Mouse (Mus musculus) urinary bladder, postnatal 4 days (tissue): ENCODE measurements around the gene Fam234a.
"Not testable (repeated sequence)": the region's sequence is repeated elsewhere in the genome, so short reads cannot be mapped to it uniquely, and the experiment has no call there.

Source experiments
- DNase-seq, 2 experiments: peaks; one replicate each; pipeline ENCODE4 v3.0.0; 2021 to 2022; ENCODE audit warnings: low spot score in 2 of 2

The Fam234a gene

GRCm38 (mm10) chr17:26234386-26234785 lies 9.7 kb downstream of the Fam234a start:
- DNase-seq, result no peak

- no peak for DNase-seq
Observed at GRCm38 (mm10) chr17:26232863-26233262, 11.2 kb downstream of the Fam234a start.

- no peak for DNase-seq
Observed at GRCm38 (mm10) chr17:26231156-26231555, 12.9 kb downstream of the Fam234a start.

GRCm38 (mm10) chr17:26229776-26230175 lies 14.3 kb downstream of the Fam234a start:
- no peak for DNase-seq

- DNase-seq, result no peak
Observed at GRCm38 (mm10) chr17:26225150-26225549, 18.9 kb downstream of the Fam234a start.

GRCm38 (mm10) chr17:26221508-26221907 lies 22.5 kb downstream of the Fam234a start:
- DNase-seq, result no peak

GRCm38 (mm10) chr17:26212681-26213080 lies 31.4 kb downstream of the Fam234a start:
- no peak for DNase-seq

GRCm38 (mm10) chr17:26212241-26212640 lies 31.8 kb downstream of the Fam234a start:
- no peak for DNase-seq

- no peak for DNase-seq
Observed at GRCm38 (mm10) chr17:26207686-26208085, 36.4 kb downstream of the Fam234a start, which contains the start of gene Arhgdig. Gene Arhgdig (minus strand): TSS chr17:26207786.

- no peak for DNase-seq
Observed at GRCm38 (mm10) chr17:26206392-26206791, 37.6 kb downstream of the Fam234a start.

GRCm38 (mm10) chr17:26204766-26205165 lies 39.3 kb downstream of the Fam234a start:
- no peak for DNase-seq

- no peak for DNase-seq
Observed at GRCm38 (mm10) chr17:26203321-26203811, 40.7 kb downstream of the Fam234a start.

GRCm38 (mm10) chr17:26202737-26203136 lies 41.3 kb downstream of the Fam234a start, which contains the start of gene Rgs11:
Gene Rgs11 (plus strand): TSS chr17:26202951.
- peak in 1 of 2 experiments; percentile 40 for DNase-seq

GRCm38 (mm10) chr17:26201998-26202397 lies 42.0 kb downstream of the Fam234a start:
- DNase-seq, result no peak

GRCm38 (mm10) chr17:26200831-26201705 lies 43.0 kb downstream of the Fam234a start:
- DNase-seq, result no peak

GRCm38 (mm10) chr17:26198892-26199291 lies 45.1 kb downstream of the Fam234a start, which contains the start of gene Pdia2:
Gene Pdia2 (minus strand): TSS chr17:26199087.
- no peak for DNase-seq

GRCm38 (mm10) chr17:26192481-26193190 lies 51.4 kb downstream of the Fam234a start:
- no peak for DNase-seq

- not testable (repeated sequence) for DNase-seq
Observed at GRCm38 (mm10) chr17:26191486-26191885, 52.6 kb downstream of the Fam234a start.

- no peak for DNase-seq
Observed at GRCm38 (mm10) chr17:26188091-26188805, 55.8 kb downstream of the Fam234a start.

- DNase-seq, result no peak
Observed at GRCm38 (mm10) chr17:26187592-26187991, 56.5 kb downstream of the Fam234a start.

GRCm38 (mm10) chr17:26181179-26181578 lies 62.9 kb downstream of the Fam234a start:
- no peak for DNase-seq

- no peak for DNase-seq
Observed at GRCm38 (mm10) chr17:26178611-26179010, 65.4 kb downstream of the Fam234a start.
